Mouse (Mus musculus): ENCODE measurements at regions not wholly inside any gene's neighbourhood (a gene's known extent, or its start where the extent isn't known, plus 50 kb on each side); places are given as distances from the start of the nearest gene placed in this dataset.
A peak's percentile ranks its signal among the peaks of the same experiment; 100 is the strongest.
"Not testable (repeated sequence)": the region's sequence is repeated elsewhere in the genome, so short reads cannot be mapped to it uniquely, and the experiment has no call there.

DNA sequence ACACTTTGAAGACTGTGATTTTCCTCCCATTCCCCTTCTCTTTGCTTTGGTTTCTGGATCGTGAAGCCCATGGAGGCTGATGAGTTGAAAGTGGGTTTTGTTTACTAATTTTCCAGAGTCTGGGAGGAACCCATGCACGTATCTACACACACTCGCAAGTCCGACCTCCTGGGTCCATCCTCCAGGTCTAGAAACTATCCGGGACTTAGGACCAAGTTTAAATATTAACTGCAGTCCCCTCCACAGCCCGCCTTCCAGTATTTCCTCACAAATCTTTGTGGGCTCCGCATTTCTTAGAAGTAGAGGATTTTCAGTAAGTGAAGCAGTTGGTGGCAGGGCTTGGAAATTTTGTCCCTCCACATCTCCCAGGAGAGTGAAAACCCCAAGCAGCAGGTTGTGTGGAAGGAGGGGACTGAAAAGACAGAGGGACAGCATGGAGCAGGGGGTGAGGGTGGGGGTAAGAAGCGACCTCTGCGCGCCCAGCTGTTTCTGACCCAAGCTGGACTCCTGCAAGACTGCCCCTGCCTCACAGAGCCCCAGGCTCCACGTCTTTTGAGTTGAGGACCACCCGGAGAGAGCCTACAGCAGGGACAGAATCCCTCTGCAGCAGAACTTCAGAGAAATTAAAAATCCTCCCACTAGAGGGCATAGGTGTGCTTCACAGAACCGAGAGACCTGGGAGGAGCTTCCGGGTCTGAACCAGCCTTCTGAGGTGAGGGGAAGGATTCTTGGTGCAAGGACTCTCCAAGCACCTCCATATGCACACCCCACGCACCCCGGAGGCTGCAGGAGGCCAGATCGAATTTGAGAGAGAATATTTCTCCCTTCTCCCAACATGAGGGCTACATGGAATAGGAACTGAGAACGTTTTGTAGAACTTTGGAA lies 174.4 kb upstream of the Thpo start:
- H3K4me1 ChIP-seq (replicated peaks; ENCODE audit: control insufficient read depth in 2 of 2, insufficient read depth in 2 of 2, low read length in 1 of 2); DNase-seq (ENCODE audit: low read depth in 3 of 3, low spot score in 3 of 3); H3K4me2 ChIP-seq (ENCODE audit: low read depth); ATAC-seq (ENCODE audit: insufficient read depth); H3K27ac ChIP-seq; H3K9me3 ChIP-seq (ENCODE audit: control insufficient read depth, low read length); H3K9ac ChIP-seq (replicated peaks); H3K27me3 ChIP-seq (ENCODE audit: control insufficient read depth, insufficient read depth, low read length); H3K36me3 ChIP-seq (replicated peaks; ENCODE audit: control insufficient read depth, insufficient read depth, low read depth): not testable (repeated sequence)
- 0 out of 4 replicates have a peak overlapping the region, but pooled peaks of 1 of the 2 experiments have one; percentile 7 for H3K4me3 ChIP-seq (ENCODE audit: insufficient read depth in 1 of 2, low read depth in 2 of 2, low read length in 2 of 2)
- TF ChIP-seq CTCF (IDR thresholded peaks at IDR 0.05; ENCODE audit: low read depth) = peak; percentile 35; the same call in 1 of the 2 replicates
- 27% methylated on average over 16 of the region's 18 CpGs for WGBS (ENCODE audit: insufficient replicate concordance)

GRCm38 (mm10) chr16:20895734-20896133 lies 161.4 kb upstream of the Thpo start:
- no peak for ATAC-seq (ENCODE audit: insufficient read depth)
- no peaks in the 10 kb centered on the region for H3K27me3 ChIP-seq (ENCODE audit: control insufficient read depth, insufficient read depth, low read length)
- no peak overlapping the region for H3K9ac ChIP-seq (replicated peaks)
- no peaks in the 10 kb centered on the region for H3K9me3 ChIP-seq (ENCODE audit: control insufficient read depth, low read length)
- WGBS (ENCODE audit: insufficient replicate concordance) = 36% methylated on average over 2 of the region's 2 CpGs
- H3K27ac ChIP-seq = no peak overlapping the region
- H3K4me1 ChIP-seq (replicated peaks; ENCODE audit: control insufficient read depth in 2 of 2, insufficient read depth in 2 of 2, low read length in 1 of 2) = no peaks in the 10 kb centered on the region
- H3K36me3 ChIP-seq (replicated peaks; ENCODE audit: control insufficient read depth, insufficient read depth, low read depth) = no peaks in the 10 kb centered on the region
- TF ChIP-seq EP300 (IDR thresholded peaks at IDR 0.05; ENCODE audit: low read depth) (no peak), CTCF (IDR thresholded peaks at IDR 0.05; ENCODE audit: low read depth) (no peak)
- H3K4me2 ChIP-seq (ENCODE audit: low read depth) = no peak overlapping the region
- DNase-seq (ENCODE audit: low read depth in 3 of 3, low spot score in 3 of 3) = no peak
- no peak overlapping the region for H3K4me3 ChIP-seq (ENCODE audit: insufficient read depth in 1 of 2, low read depth in 2 of 2, low read length in 2 of 2)

- no peak for TF ChIP-seq CTCF (IDR thresholded peaks at IDR 0.05; ENCODE audit: low read depth)
- TF ChIP-seq EP300 (IDR thresholded peaks at IDR 0.05; ENCODE audit: low read depth) = no peak
These were observed 137.4 kb upstream of the Thpo start for GRCm38 (mm10) chr16:20871726-20872125.

DNA sequence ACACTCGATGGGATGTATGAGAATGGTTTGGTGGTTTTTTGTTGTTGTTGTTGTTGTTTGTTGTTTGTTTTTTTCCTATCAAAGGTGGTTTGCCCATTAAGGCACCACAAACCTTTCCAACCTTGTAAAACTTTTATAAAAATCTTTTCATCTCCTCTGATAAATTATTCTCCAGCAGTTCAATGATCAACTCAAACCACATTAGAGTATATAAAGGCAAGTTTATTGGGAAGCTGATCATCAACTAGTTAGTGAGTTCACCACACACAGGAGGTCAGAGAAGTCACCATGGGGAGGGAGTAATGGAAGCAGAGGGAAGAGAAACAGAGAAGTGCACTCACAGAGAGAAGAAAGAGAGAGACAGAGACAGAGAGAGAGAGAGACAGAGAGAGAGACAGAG lies 132.5 kb upstream of the Thpo start:
- WGBS (ENCODE audit: insufficient replicate concordance) = 47% methylated on average over 1 of the region's 1 CpGs
- Histone ChIP-seq H3K9me3 (ENCODE audit: control insufficient read depth, low read length) (no peaks in the 10 kb centered on the region), H3K4me3 (ENCODE audit: insufficient read depth in 1 of 2, low read depth in 2 of 2, low read length in 2 of 2) (no peak overlapping the region)

More at GRCm38 (mm10) chr16:20871726-20872125, 137.4 kb upstream of the Thpo start:
- H3K27me3 ChIP-seq (ENCODE audit: control insufficient read depth, insufficient read depth, low read length) = no peaks in the 10 kb centered on the region
- no peaks in the 10 kb centered on the region for H3K36me3 ChIP-seq (replicated peaks; ENCODE audit: control insufficient read depth, insufficient read depth, low read depth)
- no peak for DNase-seq (ENCODE audit: low read depth in 3 of 3, low spot score in 3 of 3)
- H3K27ac ChIP-seq = no peak overlapping the region
- H3K4me3 ChIP-seq (ENCODE audit: insufficient read depth in 1 of 2, low read depth in 2 of 2, low read length in 2 of 2) = no peak overlapping the region
- H3K4me2 ChIP-seq (ENCODE audit: low read depth) = no peak overlapping the region
- WGBS (ENCODE audit: insufficient replicate concordance) = 17% methylated on average over 1 of the region's 1 CpGs
- ATAC-seq (ENCODE audit: insufficient read depth) = no peak
- no peak overlapping the region for H3K9ac ChIP-seq (replicated peaks)
- H3K9me3 ChIP-seq (ENCODE audit: control insufficient read depth, low read length) = no peaks in the 10 kb centered on the region
- H3K4me1 ChIP-seq (replicated peaks; ENCODE audit: control insufficient read depth in 2 of 2, insufficient read depth in 2 of 2, low read length in 1 of 2) = no peaks in the 10 kb centered on the region

GRCm38 (mm10) chr16:20861256-20861655 lies 126.9 kb upstream of the Thpo start:
- Histone ChIP-seq H3K27me3 (ENCODE audit: control insufficient read depth, insufficient read depth, low read length) (no peaks in the 10 kb centered on the region), H3K9me3 (ENCODE audit: control insufficient read depth, low read length) (no peaks in the 10 kb centered on the region), H3K4me3 (ENCODE audit: insufficient read depth in 1 of 2, low read depth in 2 of 2, low read length in 2 of 2) (no peak overlapping the region), H3K36me3 (replicated peaks; ENCODE audit: control insufficient read depth, insufficient read depth, low read depth) (no peaks in the 10 kb centered on the region), H3K9ac (replicated peaks) (no peak overlapping the region), H3K4me1 (replicated peaks; ENCODE audit: control insufficient read depth in 2 of 2, insufficient read depth in 2 of 2, low read length in 1 of 2) (no peaks in the 10 kb centered on the region), H3K4me2 (ENCODE audit: low read depth) (no peak overlapping the region), H3K27ac (no peak overlapping the region)
- TF ChIP-seq EP300 (IDR thresholded peaks at IDR 0.05; ENCODE audit: low read depth) = no peak
- TF ChIP-seq CTCF (IDR thresholded peaks at IDR 0.05; ENCODE audit: low read depth) = no peak
- DNase-seq (ENCODE audit: low read depth in 3 of 3, low spot score in 3 of 3) (no peak), ATAC-seq (ENCODE audit: insufficient read depth) (no peak)
- WGBS (ENCODE audit: insufficient replicate concordance) = 75% methylated on average over 4 of the region's 4 CpGs

More for the DNA sequence above, 132.5 kb upstream of the Thpo start:
- H3K4me2 ChIP-seq (ENCODE audit: low read depth) = no peak overlapping the region
- ATAC-seq (ENCODE audit: insufficient read depth) (no peak), DNase-seq (ENCODE audit: low read depth in 3 of 3, low spot score in 3 of 3) (no peak)
- H3K27me3 ChIP-seq (ENCODE audit: control insufficient read depth, insufficient read depth, low read length) = no peaks in the 10 kb centered on the region
- TF ChIP-seq CTCF (IDR thresholded peaks at IDR 0.05; ENCODE audit: low read depth) (no peak), EP300 (IDR thresholded peaks at IDR 0.05; ENCODE audit: low read depth) (no peak)
- H3K4me1 ChIP-seq (replicated peaks; ENCODE audit: control insufficient read depth in 2 of 2, insufficient read depth in 2 of 2, low read length in 1 of 2) = no peaks in the 10 kb centered on the region
- H3K9ac ChIP-seq (replicated peaks) = no peak overlapping the region
- H3K27ac ChIP-seq = no peak overlapping the region
- no peaks in the 10 kb centered on the region for H3K36me3 ChIP-seq (replicated peaks; ENCODE audit: control insufficient read depth, insufficient read depth, low read depth)

GRCm38 (mm10) chr16:20860606-20861005 lies 126.3 kb upstream of the Thpo start:
- not testable (repeated sequence) for H3K27ac ChIP-seq; H3K9ac ChIP-seq (replicated peaks); H3K9me3 ChIP-seq (ENCODE audit: control insufficient read depth, low read length); ATAC-seq (ENCODE audit: insufficient read depth); H3K27me3 ChIP-seq (ENCODE audit: control insufficient read depth, insufficient read depth, low read length); H3K4me1 ChIP-seq (replicated peaks; ENCODE audit: control insufficient read depth in 2 of 2, insufficient read depth in 2 of 2, low read length in 1 of 2); DNase-seq (ENCODE audit: low read depth in 3 of 3, low spot score in 3 of 3); H3K4me3 ChIP-seq (ENCODE audit: insufficient read depth in 1 of 2, low read depth in 2 of 2, low read length in 2 of 2); H3K36me3 ChIP-seq (replicated peaks; ENCODE audit: control insufficient read depth, insufficient read depth, low read depth); H3K4me2 ChIP-seq (ENCODE audit: low read depth)
- 64% methylated on average over 3 of the region's 3 CpGs for WGBS (ENCODE audit: insufficient replicate concordance)

Measured in liver, embryonic 14.5 days (tissue).